Mouse (Mus musculus) WW6 (cell line): ENCODE results near the gene Map7d1.
"Not testable (repeated sequence)": the region's sequence is repeated elsewhere in the genome, so short reads cannot be mapped to it uniquely, and the experiment has no call there.

ENCODE experiments used
- DNase-seq: peaks from one replicate; pipeline ENCODE4 v3.0.0-alpha.2; 2013; ENCODE audit warnings: low read depth, low spot score

Map7d1 gene

DNA sequence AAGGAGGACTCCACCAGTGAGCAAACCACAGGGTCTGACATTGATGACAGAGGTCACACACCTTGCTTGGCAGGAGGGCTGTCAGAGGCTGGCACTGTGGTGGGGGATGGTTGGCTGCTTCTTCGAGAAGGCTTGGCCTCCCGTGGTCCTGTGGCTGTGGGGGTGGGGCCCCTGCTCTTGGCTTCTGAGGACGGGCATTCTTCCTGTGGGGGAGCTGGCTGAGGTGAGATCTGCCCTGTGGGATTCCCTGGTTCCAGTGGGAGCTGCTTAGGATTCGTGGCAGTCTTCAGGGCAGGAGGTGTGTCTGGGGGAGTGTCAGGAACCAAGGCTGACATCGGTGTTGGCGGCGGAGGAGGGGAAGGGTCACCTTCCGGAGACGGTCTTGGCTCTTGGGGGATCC lies 14.2 kb downstream of the Map7d1 start:
- DNase-seq, result no peak

DNA sequence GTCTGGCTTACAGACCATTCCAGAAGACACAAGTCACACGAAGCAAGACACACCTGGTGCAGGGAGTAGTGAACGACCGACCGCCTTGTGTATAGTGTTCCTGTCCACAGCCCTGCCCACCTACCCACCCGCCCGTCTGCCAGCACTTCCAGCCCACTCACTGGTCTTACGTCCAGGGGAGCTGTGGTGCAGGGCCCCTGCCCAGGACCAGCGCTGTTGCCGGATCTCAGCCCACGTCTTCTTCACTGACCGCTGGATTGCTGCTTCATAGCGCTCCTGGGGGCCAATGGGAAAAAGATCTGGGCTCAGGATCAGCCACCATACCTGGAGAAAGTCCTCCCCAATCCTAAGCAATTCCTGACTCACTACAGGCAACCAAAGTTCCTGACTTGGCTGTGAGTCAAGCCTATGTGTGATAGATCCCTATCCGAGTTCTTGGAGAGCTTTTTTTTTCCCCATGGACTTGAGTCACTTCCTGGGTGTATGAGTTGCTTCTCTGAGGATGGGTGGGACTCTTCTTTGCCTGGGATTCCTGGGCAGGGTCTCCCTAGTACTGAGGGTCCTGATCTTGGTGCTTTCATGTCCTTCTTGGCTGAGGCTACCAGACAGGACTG lies 16.2 kb downstream of the Map7d1 start:
- no peak for DNase-seq

DNA sequence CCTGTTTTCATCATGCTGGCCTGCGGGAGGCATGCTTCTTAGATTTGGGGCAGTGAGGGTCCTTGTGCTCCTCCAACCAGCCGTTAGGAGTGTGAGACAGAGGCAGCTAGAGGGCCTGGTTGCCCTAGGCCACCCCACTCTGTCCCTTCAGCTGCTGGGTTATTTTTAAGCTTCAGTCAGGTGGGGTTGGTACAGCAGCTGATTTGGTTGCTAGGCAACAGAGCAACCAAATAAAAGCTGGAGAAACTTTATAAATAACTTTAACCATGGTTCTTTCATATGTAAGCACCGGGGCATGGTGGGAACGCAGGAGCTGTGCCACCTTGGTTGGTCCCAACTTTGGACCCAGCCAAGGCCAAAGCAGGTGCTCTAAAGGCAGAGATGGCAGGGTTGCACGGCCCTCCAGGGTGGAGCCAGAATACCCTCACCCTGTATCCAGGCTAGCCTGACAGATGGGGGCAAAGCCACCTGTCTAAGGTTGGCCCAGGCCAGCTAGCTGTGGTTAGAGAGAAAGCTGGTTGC lies 18.4 kb downstream of the Map7d1 start:
- DNase-seq, result no peak

DNA sequence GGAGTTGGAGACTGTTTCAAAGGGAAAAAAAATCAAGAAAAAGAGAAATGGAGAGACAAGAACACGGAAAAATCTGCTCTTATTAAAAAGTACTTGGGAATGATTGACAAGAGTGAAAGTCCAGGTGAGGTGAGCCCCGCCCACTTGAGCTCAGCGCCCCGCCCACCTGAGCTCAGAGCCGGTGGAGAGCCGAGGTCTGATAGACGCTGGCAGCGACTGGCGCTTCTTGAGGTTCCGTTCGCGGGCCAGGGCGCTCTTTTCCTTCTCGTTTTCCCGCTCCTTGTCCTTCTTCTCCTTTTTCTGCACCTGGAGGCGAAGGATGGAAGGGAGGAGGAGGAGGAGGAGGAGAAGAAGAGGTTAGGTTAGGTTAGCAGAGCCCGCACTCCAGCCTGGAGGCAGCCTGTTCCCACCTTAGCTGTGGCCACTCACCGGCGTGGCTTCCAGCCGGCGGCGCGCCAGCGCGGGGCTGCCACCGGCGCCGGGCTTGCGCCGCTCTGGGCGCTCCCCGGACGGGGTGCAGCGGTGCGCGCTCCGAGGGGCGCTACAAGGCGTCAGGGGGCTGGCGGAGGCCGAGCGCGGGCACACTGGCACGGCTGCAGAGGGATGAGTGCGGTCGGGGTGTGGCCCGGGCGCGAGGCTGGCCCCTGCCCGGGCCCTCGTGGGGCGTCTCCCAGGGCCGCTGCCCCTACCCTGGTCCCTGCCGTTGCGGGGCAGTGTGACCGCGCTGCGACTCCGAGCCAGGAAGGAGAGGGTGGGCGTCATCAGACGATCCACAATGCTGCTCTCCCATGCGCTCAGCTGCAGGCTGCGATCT lies 19.5 kb downstream of the Map7d1 start:
- no peak for DNase-seq

DNA sequence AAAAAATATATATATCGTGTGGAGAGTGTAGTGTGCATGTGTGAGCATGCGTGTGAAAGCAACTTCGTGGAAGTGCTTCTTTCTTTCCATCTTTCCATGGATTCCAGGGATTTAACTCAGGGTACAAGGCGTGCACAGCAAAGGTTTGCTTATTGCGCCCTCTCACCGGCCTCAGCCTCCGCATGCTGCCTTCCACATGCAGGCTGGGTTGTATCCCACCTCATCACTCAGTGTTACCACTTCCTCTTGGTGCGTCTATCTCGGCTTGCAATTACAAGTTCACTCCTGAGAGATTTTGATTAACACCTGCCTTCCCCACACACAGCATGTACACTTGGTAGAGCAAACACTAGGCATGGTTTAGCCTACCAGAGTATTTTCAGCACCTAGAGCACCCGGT lies 21.0 kb downstream of the Map7d1 start:
- DNase-seq, result no peak

DNA sequence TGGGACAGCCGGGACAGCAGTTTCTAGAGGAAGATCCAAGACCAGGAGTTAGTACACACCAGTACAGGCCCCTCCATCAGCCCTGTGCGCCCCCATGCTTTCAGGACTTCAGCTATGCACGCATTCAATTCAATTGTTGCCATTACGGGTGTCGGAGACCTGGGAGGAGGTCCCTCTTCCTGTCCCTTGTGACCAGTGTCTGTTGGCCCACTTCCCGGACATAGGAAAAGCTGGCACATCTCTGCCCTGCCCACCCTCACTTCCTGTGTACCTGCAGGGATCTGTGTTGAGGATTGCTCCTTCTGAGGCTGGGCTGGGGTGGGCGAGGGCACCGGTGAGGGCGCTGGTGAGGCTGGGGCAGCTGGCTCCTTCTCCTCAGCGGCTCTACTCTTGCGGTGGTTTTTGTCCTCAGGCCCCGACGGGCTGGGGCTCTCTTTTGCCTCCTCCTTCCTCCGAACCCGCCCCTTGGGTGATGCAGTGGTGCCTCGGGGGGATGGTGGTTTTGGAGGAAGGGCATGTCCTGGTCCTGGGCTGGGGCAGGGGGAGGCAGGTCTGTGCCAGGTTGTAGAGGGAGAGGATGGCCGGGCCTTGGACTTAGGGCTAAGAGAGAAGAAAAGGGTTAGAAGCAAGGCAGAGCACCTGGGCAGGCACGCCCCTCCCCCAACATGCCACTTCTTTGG lies 21.5 kb downstream of the Map7d1 start:
- no peak for DNase-seq

DNA sequence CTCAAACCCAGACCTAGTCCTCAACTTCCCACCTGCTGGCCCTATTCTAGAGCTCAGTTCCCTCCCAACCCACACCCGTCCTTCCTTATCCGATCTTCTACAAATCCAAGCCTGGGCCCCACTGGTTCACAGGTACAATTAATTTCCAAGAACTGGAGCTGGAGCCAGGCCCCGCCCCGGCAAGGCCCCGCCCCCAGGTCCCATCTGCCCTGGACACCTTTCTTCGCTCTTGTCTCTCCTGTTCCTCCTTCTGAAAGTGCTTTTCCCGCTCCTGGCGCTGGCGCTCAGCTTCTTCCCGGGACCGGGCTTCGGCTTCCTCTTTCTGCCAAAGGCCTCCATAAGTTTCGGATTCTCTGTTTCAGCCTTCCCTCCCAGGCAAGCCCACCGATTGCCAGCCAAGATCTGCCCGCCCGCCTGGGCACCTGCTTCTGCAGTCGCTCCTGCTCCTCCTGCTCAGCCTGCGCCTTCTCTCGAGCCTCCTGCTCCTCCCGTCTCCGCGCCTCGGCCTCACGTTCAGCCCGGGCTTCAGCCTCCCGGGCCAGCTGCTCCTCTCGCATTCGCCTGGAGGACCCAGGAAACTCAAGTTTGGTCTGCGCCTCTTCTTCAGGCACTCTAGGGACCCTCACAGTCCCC lies 22.4 kb downstream of the Map7d1 start:
- DNase-seq, result no peak

DNA sequence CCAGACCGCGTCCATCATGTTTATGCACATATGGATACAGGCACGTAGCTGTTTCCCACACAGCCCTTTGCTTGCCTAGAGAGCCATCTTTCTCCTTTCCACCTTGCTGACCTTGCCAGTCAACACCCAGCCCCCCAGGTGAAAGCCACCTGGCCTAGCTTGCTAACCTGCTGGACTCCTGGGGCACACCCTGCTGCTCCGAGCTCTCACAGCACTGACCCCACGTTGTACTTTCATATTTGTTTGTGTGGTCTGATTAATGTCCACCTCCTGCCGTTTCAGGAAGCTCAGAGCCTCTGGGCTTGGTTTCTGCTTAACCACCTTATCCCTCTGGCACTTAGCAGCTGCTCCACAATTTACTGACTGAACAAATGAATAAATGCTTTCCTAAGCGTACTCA lies 26.2 kb downstream of the Map7d1 start:
- no peak for DNase-seq

DNA sequence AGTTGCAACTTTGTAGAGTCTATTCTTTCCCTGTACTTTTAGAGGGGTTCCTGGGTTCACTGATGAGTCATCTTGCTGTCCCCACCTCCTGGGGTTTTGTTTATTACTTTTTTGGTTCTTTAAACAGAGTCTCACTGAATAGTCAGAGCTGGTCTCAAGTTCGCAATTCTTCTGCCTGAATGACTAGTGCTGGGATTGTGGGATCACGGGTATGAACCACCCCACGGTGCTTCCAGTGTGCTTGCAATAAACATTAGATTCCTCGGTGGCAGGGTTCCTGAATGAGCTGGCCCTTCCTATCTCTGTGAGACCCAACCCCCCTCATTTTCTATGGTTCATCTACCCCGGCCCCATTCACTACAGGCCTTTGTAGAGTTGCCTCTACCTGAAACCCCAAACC lies 28.0 kb downstream of the Map7d1 start:
- DNase-seq, result no peak

DNA sequence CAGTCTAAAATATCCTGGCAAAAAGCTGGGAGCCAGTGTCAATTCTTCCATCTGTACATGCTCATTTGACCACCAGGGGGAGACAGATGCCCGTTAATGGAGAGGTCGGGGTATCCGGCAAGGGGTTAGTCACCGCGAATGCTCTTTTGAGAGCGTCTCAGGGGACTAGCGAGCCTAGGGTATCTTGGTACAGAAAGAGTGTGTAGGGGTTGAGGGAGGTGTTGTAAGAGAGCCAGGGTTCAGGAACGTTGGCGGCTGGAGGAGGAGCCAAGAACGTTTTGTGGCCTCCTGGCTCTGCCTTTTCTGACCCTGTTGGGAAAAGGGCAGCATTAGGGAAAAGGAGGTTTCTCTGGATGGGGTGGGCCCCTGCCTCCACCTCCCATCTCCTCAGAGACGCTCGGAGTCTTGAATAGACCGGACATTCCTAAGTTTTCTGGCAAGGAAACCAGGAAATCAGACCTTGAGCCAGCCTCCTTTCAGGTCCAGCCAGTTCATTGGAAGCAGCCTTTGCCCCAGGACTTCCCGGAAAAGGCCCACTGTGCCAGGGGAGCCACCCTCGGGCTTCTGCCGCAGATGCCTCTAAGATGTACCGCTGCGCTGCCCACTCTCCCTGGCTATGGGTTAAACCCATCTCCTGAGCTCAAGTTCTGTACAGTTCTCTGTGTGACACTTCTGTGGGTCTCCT lies 28.9 kb downstream of the Map7d1 start:
- peak; percentile 53 for DNase-seq

DNA sequence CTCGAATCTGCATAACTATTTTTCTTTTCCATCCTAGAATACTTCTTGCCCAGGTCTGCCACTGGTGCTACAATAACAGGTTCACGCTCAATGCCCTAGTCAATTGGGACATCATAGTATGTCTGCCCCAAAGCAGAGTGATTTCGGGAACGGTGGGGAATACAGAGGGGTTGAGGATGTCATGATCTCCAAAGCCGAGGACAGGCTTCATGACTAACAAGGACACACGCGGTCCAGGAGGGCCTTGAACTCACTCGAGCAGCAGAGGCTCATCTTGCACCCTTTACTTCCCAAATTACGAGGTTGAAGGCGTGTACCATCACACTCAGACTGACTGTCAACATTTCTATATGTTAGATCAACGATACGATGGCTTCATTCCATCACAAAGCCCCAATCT lies 29.5 kb downstream of the Map7d1 start:
- no peak for DNase-seq

DNA sequence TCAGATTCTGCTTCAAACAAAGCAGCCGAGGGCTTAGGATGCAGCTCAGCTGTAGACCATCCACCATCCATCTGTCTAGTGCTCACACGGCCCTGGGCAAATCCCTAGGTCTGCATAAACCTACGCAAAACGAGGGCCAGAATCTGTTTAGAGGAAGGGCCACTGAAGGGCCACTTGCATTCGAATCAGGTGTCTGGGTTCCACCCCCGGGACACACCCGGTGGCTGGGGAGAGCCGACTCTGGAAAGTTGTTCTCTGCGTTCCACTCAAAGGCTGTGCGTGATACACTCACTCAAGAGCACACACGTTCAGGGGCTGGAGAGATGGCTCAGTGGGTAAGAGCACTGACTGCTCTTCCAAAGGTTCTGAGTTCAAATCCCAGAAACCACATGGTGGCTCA lies 33.5 kb downstream of the Map7d1 start:
- DNase-seq, result peak; percentile 45

DNA sequence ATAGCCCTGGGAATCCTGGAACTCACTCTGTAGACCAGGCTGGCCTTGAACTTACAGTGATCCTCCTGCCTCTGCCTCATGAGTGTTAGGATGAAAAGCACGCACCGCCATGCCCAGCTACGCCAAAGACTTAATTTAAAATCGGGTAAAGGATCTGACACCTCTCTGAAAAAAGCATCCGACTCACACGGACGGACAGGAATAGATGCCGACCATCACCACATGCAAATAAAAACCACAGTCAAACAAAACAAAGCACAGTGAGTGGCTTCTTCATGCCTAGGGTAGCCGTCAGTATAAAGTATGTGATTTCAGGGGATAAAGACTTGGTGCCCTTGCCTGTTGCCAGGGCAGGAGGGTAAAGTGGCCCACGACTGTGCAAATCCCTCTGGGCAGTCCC lies 36.1 kb downstream of the Map7d1 start:
- no peak for DNase-seq

DNA sequence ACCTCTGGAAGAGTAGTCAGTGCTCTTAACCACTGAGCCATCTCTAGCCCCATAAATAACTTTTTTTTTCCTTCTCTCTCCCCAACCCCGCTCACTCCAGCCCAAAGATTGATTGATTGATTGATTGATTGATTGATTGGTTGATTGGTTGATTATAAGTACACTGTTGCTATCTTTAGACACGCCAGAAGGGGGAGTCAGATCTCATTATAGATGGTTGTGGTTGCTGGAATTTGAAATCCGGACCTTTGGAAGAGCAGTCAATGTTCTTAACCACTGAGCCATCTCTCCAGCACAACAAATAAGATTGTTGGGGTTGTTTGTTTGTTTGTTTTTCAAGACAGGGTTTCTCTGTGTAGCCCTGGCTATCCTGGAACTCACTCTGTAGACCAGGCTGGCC lies 36.6 kb downstream of the Map7d1 start:
- DNase-seq, result not testable (repeated sequence)

DNA sequence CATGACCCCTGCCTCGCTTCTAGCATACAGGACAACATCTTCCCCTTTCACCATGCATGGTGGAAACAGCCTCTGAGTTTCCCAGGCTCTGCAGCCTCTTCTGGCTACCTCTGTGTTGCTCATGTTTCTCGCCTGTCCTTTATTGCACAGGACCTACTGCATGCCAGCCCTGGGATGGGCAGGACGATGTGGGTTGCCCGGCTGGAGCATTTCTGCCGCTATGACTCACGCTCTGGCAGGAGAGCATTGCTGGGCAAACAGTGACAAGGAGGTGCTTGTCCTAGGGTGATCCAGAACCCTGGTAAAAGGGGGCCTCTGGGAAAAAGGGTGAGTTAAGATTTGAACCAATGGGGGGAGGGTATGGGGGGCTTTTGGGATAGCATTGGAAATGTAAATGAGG lies 38.4 kb downstream of the Map7d1 start:
- no peak for DNase-seq

DNA sequence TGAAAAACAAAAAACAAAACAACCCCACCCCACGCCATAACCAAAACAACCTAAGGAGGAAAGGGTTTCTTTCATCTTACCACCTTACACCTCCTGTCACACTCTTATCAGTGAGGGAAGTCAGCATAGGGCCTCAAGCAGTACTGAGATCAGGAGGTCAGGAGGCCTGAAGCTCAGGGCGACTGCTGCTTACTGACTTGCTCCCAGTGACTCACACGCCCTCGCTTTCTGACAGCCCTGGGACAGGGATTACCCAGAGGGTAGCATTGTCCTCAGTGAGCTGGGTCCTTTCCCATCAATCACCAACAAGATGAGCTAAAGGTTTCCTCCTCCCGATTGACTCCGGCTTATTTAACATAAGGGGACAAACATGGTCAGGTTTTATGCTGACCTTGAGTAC lies 49.1 kb downstream of the Map7d1 start:
- no peak for DNase-seq

DNA sequence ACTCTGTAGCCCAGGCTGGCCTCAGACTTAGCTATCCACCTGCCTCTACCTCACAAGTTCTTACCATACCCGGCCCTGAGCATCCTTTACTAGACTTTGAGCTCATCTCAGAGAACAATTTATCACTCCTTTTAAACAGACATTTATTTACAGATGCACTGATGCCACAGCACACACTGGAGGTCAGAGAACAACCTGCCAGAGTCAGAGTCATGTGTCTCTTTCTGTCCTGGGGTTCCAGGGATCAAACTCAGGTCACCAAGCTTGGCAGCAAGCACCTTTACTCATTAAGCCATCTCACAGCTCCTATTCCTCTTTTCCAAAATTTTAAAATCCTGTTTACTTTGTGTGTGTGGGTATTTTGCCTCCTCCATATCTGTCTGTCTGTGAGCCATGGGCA lies 50.8 kb downstream of the Map7d1 start:
- DNase-seq, result no peak

DNA sequence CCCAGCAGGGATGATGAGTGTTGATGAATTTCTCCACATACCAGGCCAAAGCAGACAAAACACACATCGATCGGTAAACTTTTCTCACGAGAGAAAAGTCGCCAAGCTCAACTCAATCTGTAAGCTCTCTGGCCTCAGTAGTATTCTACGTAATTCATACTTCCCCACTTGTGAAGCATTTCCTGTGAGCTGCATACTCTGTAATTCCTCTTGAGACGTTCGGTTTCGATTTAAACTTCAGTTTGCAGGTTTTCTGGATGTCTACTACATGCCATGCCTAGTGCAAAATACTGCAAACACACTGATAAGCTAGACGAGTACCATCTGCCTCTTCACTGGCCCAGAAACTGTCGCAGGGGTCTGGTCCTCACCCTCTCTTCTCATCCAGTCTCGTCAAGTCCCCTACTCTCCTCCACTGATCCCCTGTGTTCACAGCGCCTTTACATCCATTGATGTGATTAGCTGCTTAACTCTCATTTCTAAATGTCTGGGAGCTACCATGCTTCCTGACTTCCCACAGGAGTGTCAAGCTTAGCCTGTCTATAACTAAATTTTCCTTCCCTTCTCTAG lies 51.4 kb downstream of the Map7d1 start:
- no peak for DNase-seq

DNA sequence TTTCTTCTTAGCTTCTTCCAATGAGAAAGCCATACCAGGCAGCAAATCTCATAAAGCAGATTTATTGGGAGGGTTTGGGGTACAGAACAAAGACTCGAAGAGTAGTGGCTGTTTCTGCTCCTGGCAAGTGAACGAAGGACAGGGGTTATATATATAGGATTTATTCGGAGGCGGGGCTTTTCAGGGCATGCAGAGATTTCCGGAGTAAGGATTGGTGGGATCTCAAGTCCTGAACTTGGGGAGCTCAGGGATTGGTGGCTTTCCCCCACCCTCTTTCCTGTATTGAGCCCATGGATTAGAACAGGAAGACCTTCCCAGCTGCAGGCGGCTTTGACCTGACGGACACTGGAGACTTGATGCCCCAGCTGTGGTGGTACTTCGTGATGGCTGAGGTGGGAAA lies 52.1 kb downstream of the Map7d1 start:
- DNase-seq, result peak; percentile 53

DNA sequence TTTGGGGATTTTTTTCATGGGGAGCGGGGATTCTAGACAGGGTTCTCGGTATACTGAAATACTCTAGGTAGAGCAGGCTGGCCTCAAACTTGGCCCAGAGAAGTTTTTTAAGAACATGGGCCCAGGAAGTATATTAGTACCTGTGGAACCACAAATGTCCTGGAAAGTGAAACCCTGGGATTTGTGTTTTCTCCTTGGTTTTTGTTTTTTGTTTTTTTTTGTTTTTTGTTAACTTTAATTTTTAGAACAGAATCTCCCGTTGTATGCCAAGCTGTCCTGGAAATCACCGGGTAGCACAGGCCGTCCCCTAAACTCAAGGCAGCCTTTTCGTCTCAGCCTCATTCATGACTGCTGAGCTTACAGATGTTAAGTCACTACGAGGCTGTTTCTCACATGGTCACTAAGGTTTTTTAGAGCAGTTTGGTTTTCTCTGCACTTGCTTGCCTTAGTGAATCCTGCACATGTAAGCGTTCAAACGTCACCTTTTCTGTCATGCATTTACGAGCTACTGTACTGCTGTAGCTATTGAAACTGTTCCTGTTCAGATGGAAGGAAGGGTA lies 52.7 kb downstream of the Map7d1 start:
- DNase-seq, result no peak
